Mouse (Mus musculus) ES-Bruce4 (cell line): ENCODE measurements around the gene Dusp10.

Source experiments
- EP300 ChIP-seq: IDR thresholded peaks from 2 replicates; pipeline ENCODE4 v1.6.1; 2011; ENCODE audit warnings: low read depth, low read length; ENCODE audit not compliant: insufficient read depth
- POLR2A ChIP-seq: IDR thresholded peaks from one replicate; pipeline ENCODE4 v1.8.1; 2011; ENCODE audit warnings: low read length; ENCODE audit not compliant: insufficient read depth

DNA sequence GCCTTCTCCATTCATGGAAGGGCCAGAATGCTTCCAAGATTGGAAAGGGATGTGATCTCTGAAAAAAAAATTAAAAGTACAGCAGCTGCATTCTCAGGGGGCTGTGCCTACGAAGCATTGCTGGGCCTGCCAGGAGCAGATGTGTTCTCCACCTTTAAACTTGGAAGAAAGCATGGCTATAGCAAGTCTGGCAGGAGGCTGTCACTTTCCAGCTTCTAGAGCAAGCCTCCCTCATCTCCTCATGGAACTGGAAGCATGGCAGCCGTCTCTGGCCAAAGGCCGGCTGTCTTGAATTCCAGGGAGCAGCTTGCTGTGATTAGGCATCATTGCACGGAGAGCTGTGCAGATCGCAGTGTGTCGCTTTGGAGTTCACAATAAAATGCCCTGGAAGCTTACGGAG lies 104.5 kb downstream of the Dusp10 start:
- no peak for TF ChIP-seq EP300
- TF ChIP-seq POLR2A: no peak
